Mouse (Mus musculus): ENCODE measurements at regions not wholly inside any gene's neighbourhood (a gene's known extent, or its start where the extent isn't known, plus 50 kb on each side); places are given as distances from the start of the nearest gene placed in this dataset.

DNA sequence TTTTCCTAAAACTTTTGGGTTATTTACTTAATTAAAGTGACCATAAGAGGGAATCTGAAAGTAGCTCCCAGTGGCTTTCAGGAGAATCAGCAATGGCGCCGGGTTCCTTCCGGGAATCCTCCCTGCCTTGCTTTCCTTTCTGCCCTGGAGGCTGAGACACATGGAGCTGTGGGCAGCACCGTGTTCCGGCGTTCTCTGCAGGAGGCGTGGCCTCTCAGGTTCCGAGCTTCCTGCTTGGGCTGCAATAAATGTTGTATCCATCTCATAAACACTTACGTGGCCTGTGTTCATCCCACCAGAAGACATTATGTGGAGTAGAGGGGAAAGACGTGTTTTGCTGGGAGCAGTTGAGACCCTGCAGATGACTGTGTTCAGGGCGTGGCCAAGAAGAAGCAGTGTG, 483.3 kb upstream of the Adam5 start:
- Histone ChIP-seq H3K36me3 (no peaks in the 10 kb centered on the region), H3K27me3 (no peaks in the 10 kb centered on the region), H3K9ac (no peak overlapping the region), H3K27ac (no peak overlapping the region), H3K4me2 (no peak overlapping the region), H3K4me3 (replicated peaks) (no peak overlapping the region), H3K9me3 (replicated peaks) (no peaks in the 10 kb centered on the region), H3K4me1 (replicated peaks) (0 out of 2 replicates have a peak, but pooled peaks cover 2% of the 10 kb centered on the region)
- DNase-seq: no peak
- ATAC-seq (ENCODE audit: low read depth): no peak
- WGBS (ENCODE audit: insufficient replicate concordance): 69% methylated on average over 11 of the region's 11 CpGs

GRCm38 (mm10) chr8:25306769-25307491, 482.8 kb upstream of the Adam5 start:
- no peak for ATAC-seq (ENCODE audit: low read depth)
- no peak for DNase-seq
- H3K9ac ChIP-seq: no peak overlapping the region
- H3K27ac ChIP-seq: no peak overlapping the region
- H3K9me3 ChIP-seq (replicated peaks): no peaks in the 10 kb centered on the region
- no peaks in the 10 kb centered on the region for H3K36me3 ChIP-seq
- H3K4me1 ChIP-seq (replicated peaks): 0 out of 2 replicates have a peak, but pooled peaks cover 2% of the 10 kb centered on the region
- no peak overlapping the region for H3K4me2 ChIP-seq
- no peak overlapping the region for H3K4me3 ChIP-seq (replicated peaks)
- 62% methylated on average over 15 of the region's 15 CpGs for WGBS (ENCODE audit: insufficient replicate concordance)
- H3K27me3 ChIP-seq: no peaks in the 10 kb centered on the region
